Mouse (Mus musculus) midbrain, embryonic 11.5 days (tissue): ENCODE measurements at regions not wholly inside any gene's neighbourhood (a gene's known extent, or its start where the extent isn't known, plus 50 kb on each side); places are given as distances from the start of the nearest gene placed in this dataset.
"Not testable (repeated sequence)": the region's sequence is repeated elsewhere in the genome, so short reads cannot be mapped to it uniquely, and the experiment has no call there.

ENCODE experiments used
- ATAC-seq: fragments of 200-750 bp; cut with Nextera tagmentation; 2 replicates; pipeline ENCODE4 v1.8.0; 2017; ENCODE audit warnings: moderate TSS enrichment, moderate library complexity; ENCODE audit not compliant: low FRiP score
- DNase-seq: peaks from one replicate; pipeline ENCODE4 v3.0.0; 2015; ENCODE audit warnings: low spot score; ENCODE audit errors: missing footprints
- H3K27ac ChIP-seq: fragments of 300-500 bp; sonication (generic); 2 replicates; pipeline ENCODE4 v1.5.1; 2014; ENCODE audit warnings: low read depth, low read length
- H3K27me3 ChIP-seq: fragments of 300-500 bp; sonication (generic); 2 replicates; pipeline ENCODE4 v1.6.1; 2014; ENCODE audit warnings: mild to moderate bottlenecking, low read length, moderate library complexity, mixed read lengths; ENCODE audit not compliant: control insufficient read depth, insufficient read depth
- H3K36me3 ChIP-seq: fragments of 300-500 bp; sonication (generic); 2 replicates; pipeline ENCODE4 v1.6.1; 2014; ENCODE audit warnings: mild to moderate bottlenecking, low read length, moderate library complexity, mixed read lengths; ENCODE audit not compliant: control insufficient read depth, insufficient read depth
- H3K4me1 ChIP-seq: fragments of 300-500 bp; sonication (generic); 2 replicates; pipeline ENCODE4 v1.6.1; 2014; ENCODE audit warnings: low read length; ENCODE audit not compliant: control insufficient read depth, insufficient read depth
- H3K4me2 ChIP-seq: fragments of 300-500 bp; sonication (generic); 2 replicates; pipeline ENCODE4 v1.6.1; 2014; ENCODE audit warnings: mild to moderate bottlenecking, moderate library complexity
- H3K4me3 ChIP-seq: fragments of 300-500 bp; sonication (generic); 2 replicates; pipeline ENCODE4 v1.5.1; 2014; ENCODE audit warnings: low read depth, low read length
- H3K9ac ChIP-seq: fragments of 300-500 bp; sonication (generic); 2 replicates; pipeline ENCODE4 v1.6.1; 2014; ENCODE audit warnings: low read length
- H3K9me3 ChIP-seq: fragments of 300-500 bp; sonication (generic); 2 replicates; pipeline ENCODE4 v1.6.1; 2016; ENCODE audit warnings: low read length; ENCODE audit not compliant: control insufficient read depth
- WGBS: fragments of 180-500 bp; shearing (Covaris S2); extraction: QIAGEN DNeasy Blood & Tissue Kit; methylation state at CpG from one replicate; pipeline ENCODE4 v1.1.7; 2014; 5-methylcytosine and 5-hydroxymethylcytosine counted together

DNA sequence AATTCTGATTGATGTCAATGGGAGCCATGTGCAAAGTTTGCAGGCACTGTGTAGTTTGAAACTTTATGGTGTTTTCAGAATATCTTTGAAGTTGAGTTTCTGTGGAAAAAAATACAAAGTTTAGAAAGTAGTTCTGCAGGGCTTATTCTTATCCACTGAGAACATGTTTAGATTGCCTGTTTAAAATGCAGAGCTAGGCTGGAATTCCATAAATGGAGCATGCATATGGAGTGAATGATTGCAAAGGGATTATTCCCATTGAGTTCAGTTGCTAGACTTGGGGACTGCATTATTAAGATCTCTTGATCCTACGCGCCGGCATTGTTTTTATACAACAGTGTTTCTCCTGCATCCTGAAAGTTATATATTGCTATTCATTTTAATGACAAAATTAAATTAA is 397.8 kb upstream of the Gm21833 start:
- Histone ChIP-seq H3K4me3 (no peak overlapping the region), H3K27me3 (no peaks in the 10 kb centered on the region), H3K9me3 (no peaks in the 10 kb centered on the region), H3K9ac (no peak overlapping the region), H3K4me1 (no peaks in the 10 kb centered on the region), H3K27ac (no peak overlapping the region), H3K4me2 (no peak overlapping the region), H3K36me3 (no peaks in the 10 kb centered on the region)
- no peak for DNase-seq
- no peak for ATAC-seq
- 88% methylated on average over 3 of the region's 3 CpGs for WGBS

DNA sequence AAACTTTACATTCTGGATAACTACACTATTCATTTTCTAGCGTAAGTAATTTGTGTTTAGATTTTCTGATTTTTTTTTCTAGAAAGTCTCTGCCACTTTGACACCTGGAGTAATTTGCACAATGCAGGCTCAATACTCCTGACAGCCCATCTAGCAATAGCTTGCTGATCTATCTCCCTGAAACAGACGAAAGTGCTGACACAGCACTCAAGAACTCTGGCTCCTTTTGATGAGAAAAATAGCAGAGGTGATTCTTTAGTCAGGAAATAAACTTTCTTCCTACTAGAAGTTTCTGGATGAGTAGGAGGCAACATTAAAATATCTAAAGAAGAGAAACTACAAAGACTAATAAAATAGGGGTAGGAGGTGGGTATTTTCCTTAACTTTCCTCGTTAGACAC is 397.1 kb upstream of the Gm21833 start:
- no peak for ATAC-seq
- Histone ChIP-seq H3K4me1 (no peaks in the 10 kb centered on the region), H3K4me2 (no peak overlapping the region), H3K36me3 (no peaks in the 10 kb centered on the region), H3K27ac (no peak overlapping the region), H3K4me3 (no peak overlapping the region), H3K27me3 (no peaks in the 10 kb centered on the region), H3K9me3 (no peaks in the 10 kb centered on the region), H3K9ac (no peak overlapping the region)
- 89% methylated on average over 3 of the region's 3 CpGs for WGBS
- no peak for DNase-seq

GRCm38 (mm10) chr16:82431811-82432210 is 396.4 kb upstream of the Gm21833 start:
- Histone ChIP-seq H3K9ac (no peak overlapping the region), H3K27ac (no peak overlapping the region), H3K9me3 (no peaks in the 10 kb centered on the region), H3K4me3 (no peak overlapping the region), H3K27me3 (no peaks in the 10 kb centered on the region), H3K4me2 (no peak overlapping the region), H3K4me1 (no peaks in the 10 kb centered on the region), H3K36me3 (no peaks in the 10 kb centered on the region)
- ATAC-seq (no peak), DNase-seq (no peak)
- 100% methylated on average over 1 of the region's 1 CpGs for WGBS

- Histone ChIP-seq H3K27me3 (no peaks in the 10 kb centered on the region), H3K4me3 (no peak overlapping the region), H3K9ac (no peak overlapping the region), H3K9me3 (no peaks in the 10 kb centered on the region), H3K4me1 (no peaks in the 10 kb centered on the region), H3K4me2 (no peak overlapping the region), H3K36me3 (no peaks in the 10 kb centered on the region), H3K27ac (no peak overlapping the region)
- DNase-seq (no peak), ATAC-seq (peak; percentile 68; the same call in 1 of the 2 replicates)
- WGBS: 77% methylated on average over 4 of the region's 4 CpGs
Observed at GRCm38 (mm10) chr16:82460872-82461271, 367.3 kb upstream of the Gm21833 start.

GRCm38 (mm10) chr16:82470736-82471387 is 357.3 kb upstream of the Gm21833 start:
- Histone ChIP-seq H3K4me2 (no peak overlapping the region), H3K27me3 (no peaks in the 10 kb centered on the region), H3K27ac (no peak overlapping the region), H3K36me3 (no peaks in the 10 kb centered on the region), H3K4me3 (no peak overlapping the region), H3K9me3 (no peaks in the 10 kb centered on the region), H3K9ac (no peak overlapping the region), H3K4me1 (no peaks in the 10 kb centered on the region)
- ATAC-seq (peak; percentile 86), DNase-seq (no peak)
- 60% methylated on average over 7 of the region's 7 CpGs for WGBS

DNA sequence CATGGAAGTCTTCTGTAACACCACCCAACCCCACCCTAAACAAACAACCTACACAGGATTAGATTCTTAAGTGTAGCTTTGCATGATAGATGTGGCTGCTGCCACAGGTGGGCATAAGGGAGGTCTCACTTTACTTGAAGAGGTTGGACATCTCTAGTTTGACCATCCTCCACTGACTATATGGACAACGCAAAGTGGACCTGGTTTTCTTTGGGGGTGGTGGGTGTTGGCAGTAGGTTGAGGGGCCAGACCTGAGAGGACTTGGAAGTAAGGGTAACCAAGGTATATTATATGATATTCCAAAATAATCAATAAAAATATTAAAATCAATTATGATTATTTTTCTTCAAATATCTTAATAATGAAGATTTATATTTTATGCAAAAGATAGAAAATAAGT is 307.8 kb upstream of the Gm21833 start:
- H3K9ac ChIP-seq: no peak overlapping the region
- H3K27me3 ChIP-seq: no peaks in the 10 kb centered on the region
- H3K27ac ChIP-seq: no peak overlapping the region
- WGBS: 86% methylated on average over 1 of the region's 1 CpGs
- no peaks in the 10 kb centered on the region for H3K4me1 ChIP-seq
- ATAC-seq (0 out of 2 replicates have a peak, but pooled peaks have one; percentile 24), DNase-seq (no peak)
- H3K4me2 ChIP-seq: no peak overlapping the region
- H3K36me3 ChIP-seq: no peaks in the 10 kb centered on the region
- H3K9me3 ChIP-seq: no peaks in the 10 kb centered on the region
- no peak overlapping the region for H3K4me3 ChIP-seq

- ATAC-seq (no peak), DNase-seq (no peak)
- H3K4me3 ChIP-seq: no peak overlapping the region
- H3K27ac ChIP-seq: no peak overlapping the region
- H3K9me3 ChIP-seq: no peaks in the 10 kb centered on the region
- no peak overlapping the region for H3K9ac ChIP-seq
- H3K4me2 ChIP-seq: no peak overlapping the region
- no peaks in the 10 kb centered on the region for H3K36me3 ChIP-seq
- H3K27me3 ChIP-seq: no peaks in the 10 kb centered on the region
- H3K4me1 ChIP-seq: no peaks in the 10 kb centered on the region
Observed at GRCm38 (mm10) chr16:82521582-82521981, 306.6 kb upstream of the Gm21833 start.

DNA sequence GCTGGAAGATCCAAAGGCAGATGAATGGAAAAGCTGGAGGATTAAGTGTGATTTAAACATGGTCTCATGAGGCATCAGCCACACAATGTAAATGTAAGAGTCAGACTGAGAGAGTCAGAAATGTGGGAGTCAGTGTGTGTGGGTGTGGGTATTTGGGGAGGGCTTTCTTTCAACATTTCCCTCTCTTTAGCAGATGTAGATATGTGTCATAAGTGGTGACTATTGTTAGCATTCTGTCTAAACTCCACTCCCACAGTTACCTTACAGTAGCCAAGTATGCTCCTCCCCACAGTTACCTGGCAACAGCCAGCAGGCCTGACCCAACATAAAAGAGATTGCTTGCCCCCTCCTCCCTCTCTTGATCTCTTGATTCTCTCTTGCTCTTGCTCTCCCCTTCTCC is 263.8 kb upstream of the Gm21833 start:
- Histone ChIP-seq H3K4me2 (no peak overlapping the region), H3K9ac (no peak overlapping the region), H3K27ac (no peak overlapping the region), H3K4me1 (no peaks in the 10 kb centered on the region), H3K9me3 (no peaks in the 10 kb centered on the region), H3K4me3 (no peak overlapping the region), H3K36me3 (no peaks in the 10 kb centered on the region), H3K27me3 (no peaks in the 10 kb centered on the region)
- ATAC-seq: no peak
- no peak for DNase-seq

GRCm38 (mm10) chr16:82596461-82596860 is 231.7 kb upstream of the Gm21833 start:
- not testable (repeated sequence) for H3K4me3 ChIP-seq, H3K27me3 ChIP-seq, H3K9me3 ChIP-seq, H3K9ac ChIP-seq, H3K36me3 ChIP-seq, ATAC-seq, H3K4me1 ChIP-seq, H3K4me2 ChIP-seq, H3K27ac ChIP-seq
- peak; percentile 53 for DNase-seq
- WGBS: 67% methylated on average over 2 of the region's 2 CpGs

GRCm38 (mm10) chr16:82602038-82602437 is 226.1 kb upstream of the Gm21833 start:
- DNase-seq (no peak), ATAC-seq (no peak)
- Histone ChIP-seq H3K4me2 (no peak overlapping the region), H3K27ac (no peak overlapping the region), H3K9ac (no peak overlapping the region), H3K9me3 (no peaks in the 10 kb centered on the region), H3K27me3 (no peaks in the 10 kb centered on the region), H3K4me3 (no peak overlapping the region), H3K36me3 (no peaks in the 10 kb centered on the region), H3K4me1 (no peaks in the 10 kb centered on the region)
